Mouse (Mus musculus) ES-Bruce4 (cell line): ENCODE results near the gene Itgb4.

ENCODE experiments used
- CTCF ChIP-seq: IDR thresholded peaks from one replicate; pipeline ENCODE4 v1.8.1; 2011; ENCODE audit warnings: low read depth, low read length
- POLR2A ChIP-seq: IDR thresholded peaks from one replicate; pipeline ENCODE4 v1.8.1; 2011; ENCODE audit warnings: low read length; ENCODE audit not compliant: insufficient read depth

- TF ChIP-seq POLR2A (peak; percentile 18), CTCF (no peak)
These were observed 55.8 kb downstream of the Itgb4 start, which contains the start of gene Unk for GRCm38 (mm10) chr11:116030088-116030897.
